ENCODE assay signal across 13 mouse cellular contexts in the genomic region with DNA sequence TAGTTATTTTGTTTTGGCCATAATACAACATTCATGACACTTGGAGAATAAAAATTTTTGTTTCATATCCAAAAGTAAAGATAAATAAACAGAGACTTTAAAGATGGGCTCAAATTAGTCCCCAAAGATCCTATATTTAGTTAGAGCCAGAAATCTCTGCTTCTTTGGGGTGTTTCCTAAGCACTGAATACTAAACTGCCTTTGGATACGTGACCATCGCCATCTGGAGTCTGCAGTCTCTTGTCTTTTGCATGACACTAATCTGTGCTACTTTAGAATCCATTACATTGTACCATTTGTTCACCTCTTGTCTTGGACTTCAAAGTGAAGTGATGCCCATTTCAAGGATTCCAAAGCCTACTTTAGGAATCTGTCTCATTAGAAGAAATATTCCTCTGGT.
"Had no signal": no experiment of that assay in that cellular context is flagged by ENCODE, and none has a peak within 500 bp of the region (broad histone marks: within the 10 kb centered on the region; RNA-seq: fewer than 3 reads in every experiment).

No protein-coding gene starts in this region.

- ATAC-seq: inflammation-experienced regulatory T-cells, adult 6 months; intestine, postnatal 0 days; liver, postnatal 0 days; midbrain, embryonic 13.5 days had no signal

- H3K4me3 ChIP-seq: limb, embryonic 12.5 days; liver, embryonic 13.5 days; midbrain, embryonic 13.5 days had no signal

- H3K27ac ChIP-seq: limb, embryonic 12.5 days; liver, embryonic 13.5 days; midbrain, embryonic 13.5 days had no signal

- H3K9ac ChIP-seq: limb, embryonic 12.5 days; liver, embryonic 13.5 days; liver, postnatal 0 days; midbrain, embryonic 13.5 days had no signal

- H3K36me3 ChIP-seq: limb, embryonic 12.5 days; liver, embryonic 13.5 days; midbrain, embryonic 13.5 days had no signal

- H3K4me2 ChIP-seq: limb, embryonic 12.5 days; liver, embryonic 13.5 days; midbrain, embryonic 13.5 days had no signal

- DNase-seq: kidney, adult 9 months; kidney, postnatal 25 days; layer of hippocampus, adult 9-11 months; layer of hippocampus, postnatal 36 days; liver; liver, embryonic 13.5 days; liver, postnatal 0 days; right cerebral cortex, postnatal 14 days; thymus, postnatal 4 days had no signal

- H3K4me1 ChIP-seq: limb, embryonic 12.5 days; liver, embryonic 13.5 days; midbrain, embryonic 13.5 days had no signal

- H3K27me3 ChIP-seq: limb, embryonic 12.5 days; liver, embryonic 13.5 days; midbrain, embryonic 13.5 days had no signal
